Mouse (Mus musculus) bone marrow macrophage, adult 2 months (primary cell): ENCODE results near the gene Gns. TPM values are rescaled to one million over a fixed set of nuclear protein-coding genes. Genes with fewer than 3 reads are reported as not detected.

Experiments used
- H3K27ac ChIP-seq: 2 replicates; pipeline ENCODE4 v1.5.1; 2012; ENCODE audit warnings: low read depth, low read length; ENCODE audit not compliant: insufficient read depth
- H3K4me1 ChIP-seq: 2 replicates; pipeline ENCODE4 v1.6.1; 2012; ENCODE audit warnings: low read length; ENCODE audit not compliant: control insufficient read depth, insufficient read depth
- H3K4me3 ChIP-seq: 2 replicates; pipeline ENCODE4 v1.5.1; 2012; ENCODE audit warnings: mild to moderate bottlenecking, low read length, moderate library complexity; ENCODE audit not compliant: insufficient read depth
- CTCF ChIP-seq: IDR thresholded peaks from 2 replicates; pipeline ENCODE4 v1.5.1; 2012; ENCODE audit warnings: low read depth, mild to moderate bottlenecking, low read length, moderate library complexity
- POLR2A ChIP-seq: IDR thresholded peaks from 2 replicates; pipeline ENCODE4 v1.6.1; 2012; ENCODE audit warnings: mild to moderate bottlenecking, low read depth, low read length, borderline replicate concordance
- polyA plus RNA-seq: library from polyadenylated mRNA; stranded (reverse); fragments of >200 nt; gene quantifications from 2 replicates; pipeline ENCODE4 v1.2.4, GENCODE M21; 2012; ENCODE audit not compliant: missing spikeins, insufficient read depth, insufficient read length

The Gns gene
- polyA plus RNA-seq, 1 experiment = 313 TPM

- peaks cover 20% of the 10 kb centered on the region for H3K4me1 ChIP-seq
- H3K27ac ChIP-seq = no peak overlapping the region
- no peak for TF ChIP-seq CTCF
- no peak for TF ChIP-seq POLR2A
- H3K4me3 ChIP-seq = no peak overlapping the region
Observed at GRCm38 (mm10) chr10:121435546-121436257, 70.8 kb downstream of the Gns start.

GRCm38 (mm10) chr10:121436258-121436645 lies 71.4 kb downstream of the Gns start:
- TF ChIP-seq CTCF (no peak), POLR2A (no peak)
- Histone ChIP-seq H3K4me1 (peaks cover 14% of the 10 kb centered on the region), H3K4me3 (no peak overlapping the region), H3K27ac (no peak overlapping the region)

- H3K4me1 ChIP-seq = peaks cover 12% of the 10 kb centered on the region
- no peak for TF ChIP-seq POLR2A
- no peak for TF ChIP-seq CTCF
- no peak overlapping the region for H3K27ac ChIP-seq
- H3K4me3 ChIP-seq = no peak overlapping the region
Observed at GRCm38 (mm10) chr10:121436693-121437092, 71.8 kb downstream of the Gns start.

GRCm38 (mm10) chr10:121438109-121438508 lies 73.2 kb downstream of the Gns start:
- no peak overlapping the region for H3K4me3 ChIP-seq
- no peak overlapping the region for H3K27ac ChIP-seq
- TF ChIP-seq CTCF (no peak), POLR2A (no peak)
- 0 out of 2 replicates have a peak, but pooled peaks cover 2% of the 10 kb centered on the region for H3K4me1 ChIP-seq

GRCm38 (mm10) chr10:121439310-121439731 lies 74.4 kb downstream of the Gns start:
- TF ChIP-seq POLR2A = no peak
- TF ChIP-seq CTCF = no peak
- Histone ChIP-seq H3K4me1 (no peaks in the 10 kb centered on the region), H3K27ac (no peak overlapping the region), H3K4me3 (no peak overlapping the region)

GRCm38 (mm10) chr10:121443791-121444190 lies 78.9 kb downstream of the Gns start:
- H3K4me3 ChIP-seq = no peak overlapping the region
- H3K4me1 ChIP-seq = peaks cover 20% of the 10 kb centered on the region
- TF ChIP-seq CTCF (no peak), POLR2A (no peak)
- H3K27ac ChIP-seq = no peak overlapping the region

- Histone ChIP-seq H3K4me3 (no peak overlapping the region), H3K27ac (no peak overlapping the region), H3K4me1 (peaks cover 20% of the 10 kb centered on the region)
- TF ChIP-seq POLR2A (no peak), CTCF (no peak)
Observed at GRCm38 (mm10) chr10:121444198-121444597, 79.3 kb downstream of the Gns start.

- H3K27ac ChIP-seq = no peak overlapping the region
- no peak overlapping the region for H3K4me3 ChIP-seq
- H3K4me1 ChIP-seq = peaks cover 20% of the 10 kb centered on the region
- TF ChIP-seq CTCF (no peak), POLR2A (no peak)
Observed at GRCm38 (mm10) chr10:121445808-121446207, 80.9 kb downstream of the Gns start.

Other genes with a start within 250 kb of the Gns start
- gene Tbc1d30, start 13.8 kb upstream of the Gns start, polyA plus RNA-seq = 1.2 and 1.3 TPM in 2 replicates
- 59.8 and 65.1 TPM in 2 replicates for gene Rassf3, start 111.3 kb downstream of the Gns start, polyA plus RNA-seq
- gene Tbk1, start 221.7 kb downstream of the Gns start, polyA plus RNA-seq = 102 and 107 TPM in 2 replicates